Mouse (Mus musculus) hindbrain, embryonic 12.5 days (tissue): ENCODE data around the gene Crk. TPM values are rescaled to one million over a fixed set of nuclear protein-coding genes. Genes with fewer than 3 reads are reported as not detected.
"Not testable (repeated sequence)": the region's sequence is repeated elsewhere in the genome, so short reads cannot be mapped to it uniquely, and the experiment has no call there.

Experiments
- ATAC-seq: fragments of 200-750 bp; cut with Nextera tagmentation; 2 replicates; pipeline ENCODE4 v1.8.0; 2017; ENCODE audit warnings: moderate TSS enrichment; ENCODE audit not compliant: low FRiP score
- H3K27ac ChIP-seq: fragments of 300-500 bp; sonication (generic); 2 replicates; pipeline ENCODE4 v1.5.1; 2016; ENCODE audit warnings: mild to moderate bottlenecking
- H3K27me3 ChIP-seq: fragments of 300-500 bp; sonication (generic); 2 replicates; pipeline ENCODE4 v1.6.1; 2016; ENCODE audit warnings: mild to moderate bottlenecking
- H3K36me3 ChIP-seq: fragments of 300-500 bp; sonication (generic); 2 replicates; pipeline ENCODE4 v1.6.1; 2016; ENCODE audit warnings: mild to moderate bottlenecking
- H3K4me1 ChIP-seq: fragments of 300-500 bp; sonication (generic); 2 replicates; pipeline ENCODE4 v1.6.1; 2016
- H3K4me2 ChIP-seq: fragments of 300-500 bp; sonication (generic); replicated peaks from 2 replicates; pipeline ENCODE4 v1.6.1; 2016; ENCODE audit warnings: mild to moderate bottlenecking
- H3K4me3 ChIP-seq: fragments of 300-500 bp; sonication (generic); 2 replicates; pipeline ENCODE4 v1.5.1; 2016; ENCODE audit warnings: mild to moderate bottlenecking
- H3K9ac ChIP-seq: fragments of 300-500 bp; sonication (generic); 2 replicates; pipeline ENCODE4 v1.6.1; 2016; ENCODE audit warnings: mild to moderate bottlenecking, moderate library complexity
- H3K9me3 ChIP-seq: fragments of 300-500 bp; sonication (generic); replicated peaks from 2 replicates; pipeline ENCODE4 v1.6.1; 2016; ENCODE audit warnings: mild to moderate bottlenecking
- WGBS: fragments of 180-500 bp; shearing (Covaris S2); methylation state at CpG from one replicate; pipeline ENCODE4 v1.1.7; 2016; 5-methylcytosine and 5-hydroxymethylcytosine counted together
- polyA plus RNA-seq: library from polyadenylated mRNA; unstranded; fragments of >200 nt; fragmentation: Nextera tagmentation; extraction: Ambion mirVana; gene quantifications from 2 replicates; pipeline ENCODE4 v1.2.1, GENCODE M21; 2016

Gene Crk
- polyA plus RNA-seq, 1 experiment from 2014 or later, result 136 TPM

DNA sequence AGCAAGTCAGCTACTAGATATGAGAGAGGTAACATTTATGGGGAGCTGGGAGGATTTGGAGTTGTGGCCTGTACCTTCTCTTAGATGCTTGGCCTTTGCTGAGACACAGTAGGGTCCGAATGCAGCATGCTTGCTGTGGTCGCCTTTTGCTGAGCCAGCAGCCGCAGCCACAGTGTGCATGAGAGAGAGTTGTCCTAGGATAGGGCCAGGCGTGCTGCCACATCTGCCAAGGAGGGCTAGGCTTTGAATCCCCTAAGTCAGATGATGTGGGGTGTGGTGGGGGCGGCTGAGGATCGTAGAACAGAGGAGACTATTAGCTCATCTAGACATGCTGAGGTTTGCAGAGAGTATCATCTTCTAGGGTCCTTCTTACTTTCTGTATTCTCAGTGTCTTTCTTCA lies 23.7 kb downstream of the Crk start:
- peaks cover 77% of the 10 kb centered on the region for H3K36me3 ChIP-seq

GRCm38 (mm10) chr11:75703748-75704147 lies 24.7 kb downstream of the Crk start:
- Histone ChIP-seq H3K27me3 (no peaks in the 10 kb centered on the region), H3K27ac (no peak overlapping the region), H3K4me1 (no peaks in the 10 kb centered on the region), H3K9me3 (no peaks in the 10 kb centered on the region), H3K4me3 (no peak overlapping the region), H3K36me3 (peaks cover 68% of the 10 kb centered on the region), H3K9ac (no peak overlapping the region), H3K4me2 (no peak overlapping the region)
- WGBS, result 96% methylated on average over 2 of the region's 2 CpGs
- no peak for ATAC-seq

More for the DNA sequence above, 23.7 kb downstream of the Crk start:
- 94% methylated on average over 6 of the region's 6 CpGs for WGBS
- no peak overlapping the region for H3K4me2 ChIP-seq
- no peak overlapping the region for H3K27ac ChIP-seq
- no peak overlapping the region for H3K4me3 ChIP-seq
- H3K9me3 ChIP-seq, result no peaks in the 10 kb centered on the region
- no peaks in the 10 kb centered on the region for H3K4me1 ChIP-seq
- H3K9ac ChIP-seq, result no peak overlapping the region
- H3K27me3 ChIP-seq, result no peaks in the 10 kb centered on the region
- ATAC-seq, result no peak

- H3K4me3 ChIP-seq, result no peak overlapping the region
- WGBS, result 87% methylated on average over 1 of the region's 1 CpGs
Observed at GRCm38 (mm10) chr11:75713949-75714348, 34.9 kb downstream of the Crk start.

DNA sequence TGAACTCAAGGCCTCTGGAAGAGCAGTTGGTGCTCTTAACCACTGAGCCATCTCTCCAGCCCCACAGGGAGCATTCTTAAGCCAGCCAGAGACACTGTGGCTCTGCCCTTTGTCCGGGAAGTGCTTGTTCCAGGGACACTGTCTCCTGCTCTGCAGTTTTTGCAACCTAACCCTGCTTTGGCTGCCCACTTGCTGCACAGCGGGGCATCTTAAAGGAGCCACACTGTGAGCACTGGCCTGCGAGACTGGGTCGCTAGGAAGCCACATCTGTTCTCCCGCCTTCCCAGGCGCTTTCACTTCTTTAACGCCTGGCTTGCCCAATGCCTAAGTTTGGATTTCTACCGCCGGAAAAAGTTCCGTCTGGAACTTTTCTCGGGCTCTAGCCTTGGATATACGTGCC lies 36.5 kb downstream of the Crk start:
- H3K4me3 ChIP-seq, result no peak overlapping the region
- no peaks in the 10 kb centered on the region for H3K27me3 ChIP-seq
- no peak overlapping the region for H3K9ac ChIP-seq
- 18% methylated on average over 12 of the region's 12 CpGs for WGBS
- H3K27ac ChIP-seq, result no peak overlapping the region
- H3K4me1 ChIP-seq, result peaks cover 2% of the 10 kb centered on the region; the same call in 1 of the 2 replicates
- no peaks in the 10 kb centered on the region for H3K9me3 ChIP-seq
- no peaks in the 10 kb centered on the region for H3K36me3 ChIP-seq
- H3K4me2 ChIP-seq, result 0 out of 2 replicates have a peak overlapping the region, but pooled peaks have one; percentile 21
- no peak for ATAC-seq

More at GRCm38 (mm10) chr11:75713949-75714348, 34.9 kb downstream of the Crk start:
- Histone ChIP-seq H3K27me3 (no peaks in the 10 kb centered on the region), H3K4me1 (peaks cover 2% of the 10 kb centered on the region; the same call in 1 of the 2 replicates), H3K4me2 (no peak overlapping the region), H3K27ac (no peak overlapping the region), H3K36me3 (no peaks in the 10 kb centered on the region), H3K9ac (no peak overlapping the region), H3K9me3 (no peaks in the 10 kb centered on the region)
- ATAC-seq, result no peak

- Histone ChIP-seq H3K27ac (no peak overlapping the region), H3K9ac (no peak overlapping the region), H3K4me1 (peaks cover 2% of the 10 kb centered on the region; the same call in 1 of the 2 replicates), H3K4me2 (no peak overlapping the region), H3K9me3 (0 out of 2 replicates have a peak, but pooled peaks cover 6% of the 10 kb centered on the region), H3K36me3 (no peaks in the 10 kb centered on the region), H3K27me3 (no peaks in the 10 kb centered on the region), H3K4me3 (no peak overlapping the region)
- ATAC-seq, result no peak
- WGBS, result 90% methylated on average over 8 of the region's 8 CpGs
Observed at GRCm38 (mm10) chr11:75716661-75717325, 37.7 kb downstream of the Crk start.

GRCm38 (mm10) chr11:75722339-75722738 lies 43.3 kb downstream of the Crk start:
- Histone ChIP-seq H3K4me2 (no peak overlapping the region), H3K4me3 (no peak overlapping the region), H3K27ac (no peak overlapping the region), H3K9ac (no peak overlapping the region), H3K36me3 (no peaks in the 10 kb centered on the region), H3K4me1 (no peaks in the 10 kb centered on the region), H3K9me3 (0 out of 2 replicates have a peak, but pooled peaks cover 6% of the 10 kb centered on the region), H3K27me3 (no peaks in the 10 kb centered on the region)
- ATAC-seq, result no peak
- 57% methylated on average over 4 of the region's 4 CpGs for WGBS

GRCm38 (mm10) chr11:75727168-75727567 lies 48.1 kb downstream of the Crk start:
- Histone ChIP-seq H3K4me2 (no peak overlapping the region), H3K36me3 (no peaks in the 10 kb centered on the region), H3K27me3 (no peaks in the 10 kb centered on the region), H3K4me1 (peaks cover 10% of the 10 kb centered on the region), H3K4me3 (no peak overlapping the region), H3K27ac (no peak overlapping the region), H3K9me3 (no peaks in the 10 kb centered on the region), H3K9ac (no peak overlapping the region)
- ATAC-seq, result no peak
- WGBS, result 77% methylated on average over 2 of the region's 2 CpGs

- not testable (repeated sequence) for ATAC-seq, H3K27ac ChIP-seq, H3K27me3 ChIP-seq, H3K9ac ChIP-seq, H3K4me2 ChIP-seq, H3K36me3 ChIP-seq, H3K4me3 ChIP-seq, H3K4me1 ChIP-seq, H3K9me3 ChIP-seq
- 91% methylated on average over 5 of the region's 6 CpGs for WGBS
Observed at GRCm38 (mm10) chr11:75727659-75728058, 48.6 kb downstream of the Crk start.

GRCm38 (mm10) chr11:75732434-75733226 lies 53.6 kb downstream of the Crk start, which contains the start of gene Ywhae:
Ywhae (plus strand) TSS chr11:75732869.
- 0 out of 2 replicates have a peak, but pooled peaks cover 5% of the 10 kb centered on the region for H3K36me3 ChIP-seq
- H3K4me2 ChIP-seq, result peak within 1 kb of the TSS; percentile 85
- WGBS, result under 1% methylated on average over 73 of the region's 76 CpGs
- peak; percentile 94 for ATAC-seq
- H3K27me3 ChIP-seq, result no peaks in the 10 kb centered on the region
- peak within 1 kb of the TSS; percentile 78 for H3K4me3 ChIP-seq
- H3K9me3 ChIP-seq, result no peaks in the 10 kb centered on the region
- H3K9ac ChIP-seq, result peak within 1 kb of the TSS; percentile 99
- H3K4me1 ChIP-seq, result peaks cover 33% of the 10 kb centered on the region
- H3K27ac ChIP-seq, result peak within 1 kb of the TSS; percentile 99

- Histone ChIP-seq H3K27me3 (no peaks in the 10 kb centered on the region), H3K4me1 (peaks cover 37% of the 10 kb centered on the region), H3K27ac (peak overlapping the region; percentile 99), H3K4me2 (peak overlapping the region; percentile 85), H3K9me3 (no peaks in the 10 kb centered on the region), H3K4me3 (peak overlapping the region; percentile 78), H3K9ac (peak overlapping the region; percentile 99), H3K36me3 (0 out of 2 replicates have a peak, but pooled peaks cover 12% of the 10 kb centered on the region)
- peak; percentile 77 for ATAC-seq
- WGBS, result under 1% methylated on average over 52 of the region's 52 CpGs
Observed at GRCm38 (mm10) chr11:75733227-75733940, 54.3 kb downstream of the Crk start.

GRCm38 (mm10) chr11:75735462-75736252 lies 56.6 kb downstream of the Crk start:
- Histone ChIP-seq H3K27me3 (no peaks in the 10 kb centered on the region), H3K36me3 (peaks cover 17% of the 10 kb centered on the region; the same call in 1 of the 2 replicates), H3K4me1 (peaks cover 41% of the 10 kb centered on the region), H3K9ac (peak overlapping the region; percentile 53; the same call in 1 of the 2 replicates), H3K4me3 (peak overlapping the region; percentile 78), H3K4me2 (peak overlapping the region; percentile 85), H3K9me3 (no peaks in the 10 kb centered on the region), H3K27ac (no peak overlapping the region)
- ATAC-seq, result no peak
- 86% methylated on average over 5 of the region's 5 CpGs for WGBS
